Mouse (Mus musculus) midbrain, embryonic 14.5 days (tissue): ENCODE data around the gene Glo1. TPM values are rescaled to one million over a fixed set of nuclear protein-coding genes. Genes with fewer than 3 reads are reported as not detected.

Experiments used
- ATAC-seq: fragments of 200-750 bp; cut with Nextera tagmentation; 2 replicates; pipeline ENCODE4 v1.8.0; 2017; ENCODE audit warnings: moderate number of reproducible peaks, moderate library complexity; ENCODE audit not compliant: low FRiP score, low TSS enrichment
- DNase-seq: peaks from one replicate; pipeline ENCODE4 v3.0.0-alpha.2; 2015
- H3K27ac ChIP-seq: fragments of 300-500 bp; sonication (generic); replicated peaks from 2 replicates; pipeline ENCODE4 v1.5.1; 2014; ENCODE audit warnings: mild to moderate bottlenecking, low read depth, low read length, moderate library complexity
- H3K27me3 ChIP-seq: fragments of 300-500 bp; sonication (generic); 2 replicates; pipeline ENCODE4 v1.6.1; 2014; ENCODE audit warnings: low read length, control low read depth, mixed read lengths; ENCODE audit not compliant: control insufficient read depth, insufficient read depth
- H3K36me3 ChIP-seq: fragments of 300-500 bp; sonication (generic); 2 replicates; pipeline ENCODE4 v1.6.1; 2014; ENCODE audit warnings: low read length, control low read depth; ENCODE audit not compliant: control insufficient read depth, insufficient read depth
- H3K4me1 ChIP-seq: fragments of 300-500 bp; sonication (generic); 2 replicates; pipeline ENCODE4 v1.6.1; 2014; ENCODE audit warnings: mild to moderate bottlenecking, antibody characterized with exemption, low read length, control low read depth; ENCODE audit not compliant: control insufficient read depth, insufficient read depth
- H3K4me2 ChIP-seq: fragments of 300-500 bp; sonication (generic); 2 replicates; pipeline ENCODE4 v1.6.1; 2014; ENCODE audit warnings: mild to moderate bottlenecking, low read length, moderate library complexity
- H3K4me3 ChIP-seq: fragments of 300-500 bp; sonication (generic); replicated peaks from 2 replicates; pipeline ENCODE4 v1.5.1; 2014; ENCODE audit warnings: low read depth, low read length
- H3K9ac ChIP-seq: fragments of 300-500 bp; sonication (generic); replicated peaks from 2 replicates; pipeline ENCODE4 v1.6.1; 2014; ENCODE audit warnings: mild to moderate bottlenecking, low read length, moderate library complexity
- H3K9me3 ChIP-seq: fragments of 300-500 bp; sonication (generic); 2 replicates; pipeline ENCODE4 v1.6.1; 2016; ENCODE audit warnings: low read length, control low read depth, mixed read lengths; ENCODE audit not compliant: control insufficient read depth
- WGBS: fragments of 180-500 bp; shearing (Covaris S2); extraction: QIAGEN DNeasy Blood & Tissue Kit; methylation state at CpG from one replicate; pipeline ENCODE4 v1.1.7; 2014; 5-methylcytosine and 5-hydroxymethylcytosine counted together
- polyA plus RNA-seq: library from polyadenylated mRNA; unstranded; fragments of >200 nt; fragmentation: Nextera tagmentation; extraction: Ambion mirVana; gene quantifications from 2 replicates; pipeline ENCODE4 v1.2.1, GENCODE M21; 2014

The Glo1 gene
- polyA plus RNA-seq, 1 experiment from 2014 or later: 160 TPM

- Histone ChIP-seq H3K9ac (no peak overlapping the region), H3K9me3 (no peaks in the 10 kb centered on the region), H3K4me1 (peaks cover 14% of the 10 kb centered on the region), H3K36me3 (no peaks in the 10 kb centered on the region), H3K4me3 (no peak overlapping the region), H3K4me2 (no peak overlapping the region), H3K27me3 (no peaks in the 10 kb centered on the region), H3K27ac (no peak overlapping the region)
- ATAC-seq: no peak
- WGBS: 27% methylated on average over 1 of the region's 1 CpGs
- no peak for DNase-seq
Measured at GRCm38 (mm10) chr17:30610739-30611138, 15.9 kb downstream of the Glo1 start.

DNA sequence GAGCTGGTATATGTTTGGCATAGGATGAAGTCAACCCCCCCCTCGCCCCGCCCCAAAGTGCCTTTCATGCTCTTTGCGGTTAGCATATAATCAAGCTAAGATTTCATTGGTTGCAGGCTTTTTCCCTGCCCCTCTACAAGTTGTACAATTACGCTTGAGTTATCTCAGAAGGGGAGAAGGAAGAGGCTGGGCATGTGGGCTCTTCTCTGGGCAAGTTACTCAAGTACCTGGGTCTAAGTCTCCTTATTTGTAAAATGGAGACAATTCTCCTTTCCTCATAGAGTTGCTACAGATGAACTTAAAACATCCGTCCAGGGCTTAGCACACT lies 16.7 kb downstream of the Glo1 start:
- no peaks in the 10 kb centered on the region for H3K9me3 ChIP-seq
- H3K27ac ChIP-seq: no peak overlapping the region
- no peaks in the 10 kb centered on the region for H3K36me3 ChIP-seq
- no peak for DNase-seq
- H3K4me1 ChIP-seq: peaks cover 14% of the 10 kb centered on the region
- no peaks in the 10 kb centered on the region for H3K27me3 ChIP-seq
- H3K9ac ChIP-seq: no peak overlapping the region
- ATAC-seq: no peak
- H3K4me2 ChIP-seq: no peak overlapping the region
- 97% methylated on average over 5 of the region's 5 CpGs for WGBS
- H3K4me3 ChIP-seq: no peak overlapping the region

DNA sequence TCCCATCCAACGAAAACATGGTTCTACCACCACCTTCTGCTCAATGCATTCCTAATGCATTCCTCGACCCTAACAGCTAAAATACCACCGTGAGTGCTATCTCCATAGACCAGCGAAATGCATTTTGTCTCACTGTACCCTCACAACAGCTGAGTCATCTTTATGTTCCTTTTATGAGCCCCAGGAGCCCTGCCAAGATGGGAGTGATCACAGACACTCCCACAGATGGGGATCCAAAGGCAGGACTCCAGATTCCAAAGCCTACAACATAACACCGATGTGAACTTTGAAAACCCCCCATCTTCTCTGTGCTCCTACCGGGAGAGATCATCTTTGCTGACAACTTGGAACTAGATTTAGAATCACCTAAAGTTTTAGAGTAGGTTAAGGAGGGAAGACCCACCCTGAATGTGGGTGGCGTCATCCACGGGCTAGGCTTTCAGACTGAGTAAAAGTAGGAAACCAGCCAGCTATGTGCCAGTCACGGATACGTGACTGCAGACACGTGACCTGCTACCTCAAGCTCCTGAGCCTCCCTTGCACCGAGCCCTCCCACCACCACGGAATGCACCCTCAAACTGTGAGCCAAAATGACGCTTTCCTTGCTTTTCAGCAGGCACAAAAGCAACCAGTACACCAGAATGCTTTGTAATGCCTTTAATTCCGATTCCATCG lies 17.2 kb downstream of the Glo1 start:
- no peak for DNase-seq
- H3K4me3 ChIP-seq: no peak overlapping the region
- H3K27ac ChIP-seq: no peak overlapping the region
- H3K9ac ChIP-seq: no peak overlapping the region
- no peaks in the 10 kb centered on the region for H3K9me3 ChIP-seq
- H3K4me1 ChIP-seq: peaks cover 14% of the 10 kb centered on the region
- H3K36me3 ChIP-seq: no peaks in the 10 kb centered on the region
- no peaks in the 10 kb centered on the region for H3K27me3 ChIP-seq
- ATAC-seq: no peak
- no peak overlapping the region for H3K4me2 ChIP-seq
- 94% methylated on average over 16 of the region's 16 CpGs for WGBS

DNA sequence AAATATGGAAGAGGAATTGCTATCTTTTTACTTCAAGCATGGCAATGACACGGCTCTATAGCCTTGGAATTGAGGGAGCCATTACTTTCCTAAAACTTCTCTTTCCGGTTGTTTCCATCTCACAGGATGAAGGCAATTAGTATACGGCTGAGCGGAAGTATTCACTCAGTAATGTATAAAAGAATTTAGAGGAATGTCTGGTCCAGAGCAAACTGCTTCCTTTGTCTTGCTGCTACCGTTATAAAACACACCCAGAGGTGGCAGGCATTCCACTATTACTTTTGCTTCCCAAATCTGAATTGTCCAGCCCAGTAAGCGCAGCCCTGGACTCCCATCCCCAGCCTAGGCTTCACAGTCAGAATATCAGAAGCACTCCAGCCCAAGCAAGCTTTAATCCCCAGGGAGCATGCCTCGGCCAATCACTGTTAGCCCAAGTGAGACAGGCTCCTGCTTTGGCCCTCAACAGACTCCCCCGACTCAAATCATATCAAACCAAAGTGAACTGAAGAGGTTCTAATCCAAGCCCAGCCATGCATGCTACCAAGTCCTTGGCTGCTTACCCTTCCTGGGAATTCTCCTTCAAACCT lies 18.7 kb downstream of the Glo1 start:
- H3K27me3 ChIP-seq: no peaks in the 10 kb centered on the region
- H3K4me2 ChIP-seq: no peak overlapping the region
- ATAC-seq (no peak), DNase-seq (no peak)
- no peak overlapping the region for H3K27ac ChIP-seq
- no peak overlapping the region for H3K4me3 ChIP-seq
- 68% methylated on average over 8 of the region's 8 CpGs for WGBS
- H3K9me3 ChIP-seq: no peaks in the 10 kb centered on the region
- H3K9ac ChIP-seq: no peak overlapping the region
- peaks cover under 1% of the 10 kb centered on the region; the same call in 1 of the 2 replicates for H3K36me3 ChIP-seq
- H3K4me1 ChIP-seq: peaks cover 14% of the 10 kb centered on the region

DNA sequence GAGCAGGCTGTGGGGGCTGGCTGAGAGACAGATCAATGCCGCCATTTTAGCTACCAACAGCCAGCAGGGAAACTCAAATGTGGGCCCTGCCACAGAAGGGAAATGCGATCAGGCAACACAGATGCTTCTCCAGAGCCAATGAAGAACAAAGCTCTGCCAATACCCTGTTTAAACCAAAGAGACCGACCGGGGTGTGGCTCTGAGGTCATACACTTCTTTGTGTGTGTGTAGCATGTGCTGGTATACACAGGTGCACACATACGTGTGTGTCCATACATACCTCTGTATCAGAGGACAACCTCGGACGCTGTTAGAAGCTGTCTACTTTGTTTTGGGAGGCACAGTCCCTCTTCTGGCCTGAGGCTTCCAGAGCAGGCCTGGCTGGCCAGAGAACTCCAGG lies 19.3 kb downstream of the Glo1 start:
- peaks cover 14% of the 10 kb centered on the region for H3K4me1 ChIP-seq
- H3K4me3 ChIP-seq: no peak overlapping the region
- no peaks in the 10 kb centered on the region for H3K9me3 ChIP-seq
- no peak overlapping the region for H3K27ac ChIP-seq
- no peak overlapping the region for H3K4me2 ChIP-seq
- DNase-seq (no peak), ATAC-seq (no peak)
- H3K36me3 ChIP-seq: peaks cover 7% of the 10 kb centered on the region
- no peak overlapping the region for H3K9ac ChIP-seq
- H3K27me3 ChIP-seq: no peaks in the 10 kb centered on the region
- WGBS: 96% methylated on average over 7 of the region's 7 CpGs

DNA sequence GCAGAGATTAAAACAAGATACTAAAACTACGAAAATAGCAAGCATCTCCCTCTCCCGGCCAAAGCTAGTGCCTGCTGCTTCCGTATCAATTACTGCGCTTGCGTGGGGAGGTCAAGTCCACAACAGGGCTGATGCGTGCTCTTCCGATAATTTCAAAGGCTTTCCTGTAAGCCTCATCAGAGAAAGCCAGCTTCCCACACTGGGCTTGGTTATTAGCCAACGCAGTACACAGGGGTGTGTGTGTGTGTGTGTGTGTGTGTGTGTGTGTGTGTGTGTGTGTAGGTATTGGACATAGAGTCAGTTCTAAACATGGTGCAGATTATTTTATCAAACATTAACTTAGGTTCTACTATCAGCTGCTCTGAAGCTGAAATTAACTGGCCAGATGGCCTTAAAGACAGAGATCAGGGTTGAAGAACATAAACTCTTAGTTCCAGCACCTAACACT lies 20.0 kb downstream of the Glo1 start:
- 86% methylated on average over 8 of the region's 8 CpGs for WGBS
- H3K27me3 ChIP-seq: no peaks in the 10 kb centered on the region
- DNase-seq (no peak), ATAC-seq (no peak)
- H3K9me3 ChIP-seq: no peaks in the 10 kb centered on the region
- H3K36me3 ChIP-seq: peaks cover 14% of the 10 kb centered on the region
- no peak overlapping the region for H3K27ac ChIP-seq
- H3K4me3 ChIP-seq: no peak overlapping the region
- peaks cover 11% of the 10 kb centered on the region for H3K4me1 ChIP-seq
- no peak overlapping the region for H3K4me2 ChIP-seq
- H3K9ac ChIP-seq: no peak overlapping the region

DNA sequence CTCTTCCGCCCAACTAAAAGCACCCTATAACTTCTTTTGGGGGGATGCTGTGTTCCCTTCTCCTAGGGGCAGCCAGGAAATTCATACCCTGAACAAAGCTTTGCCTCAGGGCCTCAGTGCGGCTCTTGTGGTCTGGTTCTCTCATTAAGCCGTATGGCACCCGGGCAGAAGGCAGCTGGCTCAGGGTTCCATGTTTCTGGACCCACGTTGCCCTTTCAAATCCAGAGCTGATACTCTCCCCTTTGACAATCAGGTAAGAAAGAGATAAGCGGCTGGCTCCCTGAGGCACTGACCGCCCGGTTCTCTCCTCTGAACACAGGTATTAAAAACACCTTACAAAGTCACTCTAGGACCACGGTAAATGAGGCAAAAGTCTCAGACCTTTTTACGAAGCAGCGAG lies 20.5 kb downstream of the Glo1 start:
- 83% methylated on average over 11 of the region's 11 CpGs for WGBS
- no peak overlapping the region for H3K9ac ChIP-seq
- H3K27me3 ChIP-seq: no peaks in the 10 kb centered on the region
- H3K4me2 ChIP-seq: no peak overlapping the region
- DNase-seq (no peak), ATAC-seq (no peak)
- no peaks in the 10 kb centered on the region for H3K9me3 ChIP-seq
- peaks cover 15% of the 10 kb centered on the region for H3K36me3 ChIP-seq
- no peak overlapping the region for H3K27ac ChIP-seq
- no peak overlapping the region for H3K4me3 ChIP-seq
- H3K4me1 ChIP-seq: peaks cover 6% of the 10 kb centered on the region; the same call in 1 of the 2 replicates

- H3K4me1 ChIP-seq: 0 out of 2 replicates have a peak, but pooled peaks cover 4% of the 10 kb centered on the region
- H3K27me3 ChIP-seq: no peaks in the 10 kb centered on the region
- no peak overlapping the region for H3K27ac ChIP-seq
- no peaks in the 10 kb centered on the region for H3K9me3 ChIP-seq
- no peak overlapping the region for H3K4me2 ChIP-seq
- peaks cover 15% of the 10 kb centered on the region for H3K36me3 ChIP-seq
- no peak for ATAC-seq
- H3K9ac ChIP-seq: no peak overlapping the region
- WGBS: 86% methylated on average over 5 of the region's 5 CpGs
- no peak for DNase-seq
- no peak overlapping the region for H3K4me3 ChIP-seq
Measured at GRCm38 (mm10) chr17:30605001-30605400, 21.7 kb downstream of the Glo1 start.

DNA sequence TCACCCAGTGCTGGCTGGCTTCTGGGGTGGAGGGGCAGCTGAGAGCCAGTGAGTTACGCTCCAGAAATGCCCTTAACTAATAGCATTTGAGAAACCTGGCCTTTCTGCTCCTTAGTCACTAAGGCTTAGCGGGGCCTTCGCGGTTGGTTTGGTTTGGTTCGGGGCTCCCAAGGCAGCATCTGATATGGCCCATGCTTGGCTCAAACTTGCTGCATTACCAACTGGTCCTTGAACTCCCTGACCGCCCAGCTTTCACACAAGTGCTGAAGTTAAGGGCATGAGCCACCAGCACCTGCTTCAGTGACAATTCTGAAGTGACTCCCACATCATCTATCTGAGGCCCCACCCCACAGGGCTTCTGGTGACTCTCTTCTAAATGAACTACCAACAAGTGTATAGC lies 22.4 kb downstream of the Glo1 start:
- no peak overlapping the region for H3K27ac ChIP-seq
- no peak overlapping the region for H3K4me3 ChIP-seq
- no peak overlapping the region for H3K4me2 ChIP-seq
- ATAC-seq: no peak
- H3K9ac ChIP-seq: no peak overlapping the region
- H3K36me3 ChIP-seq: peaks cover 15% of the 10 kb centered on the region
- H3K4me1 ChIP-seq: 0 out of 2 replicates have a peak, but pooled peaks cover 4% of the 10 kb centered on the region
- WGBS: 73% methylated on average over 6 of the region's 6 CpGs
- no peaks in the 10 kb centered on the region for H3K27me3 ChIP-seq
- no peak for DNase-seq
- no peaks in the 10 kb centered on the region for H3K9me3 ChIP-seq
